Mouse (Mus musculus) hematopoietic stem cell, adult 5-6 weeks (primary cell): ENCODE measurements around the gene Tango6. TPM values are rescaled to one million over a fixed set of nuclear protein-coding genes. Genes with fewer than 3 reads are reported as not detected.

Experiments
- ATAC-seq, 2 experiments: fragments of 125-278 bp in 1 of 2; replicated peaks in 1 of 2; 2 replicates each; pipeline ENCODE4 v1.8.0; 2016 to 2017; ENCODE audit warnings: inconsistent platforms in 2 of 2, mild to moderate bottlenecking in 2 of 2, moderate number of reproducible peaks in 2 of 2, low read depth in 1 of 2, moderate TSS enrichment in 1 of 2; ENCODE audit not compliant: low FRiP score in 2 of 2, poor library complexity in 2 of 2, severe bottlenecking in 2 of 2, insufficient read depth in 1 of 2, low TSS enrichment in 1 of 2
- total RNA-seq: library from RNA; stranded (forward); fragments of 172-1452, 232-1000 nt; gene quantifications from 2 replicates; pipeline ENCODE4 v1.2.3, GENCODE M21; 2017

The Tango6 gene
- total RNA-seq, 1 experiment from 2014 or later = 6.2 TPM

GRCm38 (mm10) chr8:106727889-106728288 lies 45.0 kb downstream of the Tango6 start:
- ATAC-seq = no peak

DNA sequence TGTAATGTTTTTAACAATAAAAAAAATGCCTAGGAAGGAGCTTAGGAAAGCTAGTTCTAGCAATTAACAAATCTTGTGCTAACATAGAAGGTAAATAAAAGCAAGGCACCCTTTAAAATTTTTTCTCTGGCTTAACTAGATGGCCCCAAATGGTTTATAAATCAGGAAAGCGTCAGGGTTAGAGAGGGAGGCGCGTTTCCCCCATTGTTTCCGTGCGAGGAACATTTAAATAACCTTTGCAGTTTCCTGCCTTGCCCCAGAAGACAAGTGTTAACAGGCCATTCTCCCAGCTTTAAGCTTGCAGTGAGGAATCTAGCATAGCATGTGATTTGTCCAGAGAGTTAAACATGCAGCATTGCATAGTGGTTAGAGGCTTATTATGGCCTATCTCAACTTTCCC lies 50.1 kb downstream of the Tango6 start:
- no peak for ATAC-seq

- no peak for ATAC-seq
These were observed 50.8 kb downstream of the Tango6 start for GRCm38 (mm10) chr8:106733703-106734102.

DNA sequence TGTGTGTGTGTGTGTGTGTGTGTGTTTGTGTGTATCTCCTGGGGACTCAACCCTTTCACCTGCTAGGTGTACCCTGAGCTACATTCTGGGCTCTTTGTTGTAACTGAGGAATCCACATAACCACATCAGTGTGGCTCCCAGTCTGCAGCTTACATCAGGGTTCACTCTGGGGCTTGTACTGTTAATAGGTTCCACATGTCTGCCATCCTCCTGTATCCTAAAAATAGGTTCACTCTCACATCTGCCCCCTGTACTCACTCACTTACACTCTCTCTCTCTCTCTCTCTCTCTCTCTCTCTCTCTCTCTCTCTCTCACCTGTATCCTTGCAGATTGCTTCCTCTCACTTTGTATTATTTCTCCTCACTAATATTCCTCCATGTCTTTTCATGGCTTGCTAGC lies 51.4 kb downstream of the Tango6 start:
- ATAC-seq = no peak

DNA sequence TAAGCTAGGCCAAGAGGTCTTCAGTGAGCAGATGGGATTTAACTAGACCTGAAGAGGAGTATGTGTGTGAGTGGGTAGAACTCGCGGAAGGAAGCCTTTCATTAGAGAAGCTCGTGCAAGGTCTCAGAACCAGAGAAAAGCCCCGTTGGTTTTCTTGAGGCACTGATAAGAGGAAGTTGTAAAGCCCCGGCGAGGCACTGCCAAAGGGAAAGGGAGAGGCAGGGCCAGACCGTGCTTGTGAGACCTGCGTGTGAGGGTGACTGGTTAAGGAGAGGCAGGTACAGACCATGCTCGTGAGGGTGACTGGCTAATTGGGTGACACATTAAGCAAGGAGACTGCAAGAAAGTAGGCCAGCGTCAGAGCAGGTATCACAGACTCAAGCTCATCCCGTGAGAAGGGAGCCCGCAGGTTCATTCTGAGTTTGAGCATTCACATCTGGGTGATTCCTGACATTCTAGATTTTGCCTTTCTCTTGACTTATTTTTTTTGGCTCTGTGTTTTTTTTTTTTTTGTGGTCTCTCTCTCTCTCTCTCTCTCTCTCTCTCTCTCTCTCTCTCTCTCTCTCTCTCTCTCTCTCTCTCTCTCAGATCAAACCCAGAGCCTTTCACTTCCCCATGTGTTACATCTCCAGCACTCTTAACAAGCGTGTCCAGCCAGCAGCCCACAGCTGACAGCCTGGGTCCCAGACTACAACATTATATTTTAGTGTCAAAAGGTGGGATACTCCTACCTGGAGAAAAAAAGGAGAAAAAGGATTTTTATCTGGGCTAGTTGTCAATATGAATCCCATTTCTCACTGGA lies 54.2 kb downstream of the Tango6 start:
- peak; percentile 75 to 87 for ATAC-seq

GRCm38 (mm10) chr8:106737846-106738245 lies 55.0 kb downstream of the Tango6 start:
- no peak for ATAC-seq

- ATAC-seq = no peak
These were observed 59.5 kb downstream of the Tango6 start for GRCm38 (mm10) chr8:106742321-106742720.

GRCm38 (mm10) chr8:106743361-106743760 lies 60.5 kb downstream of the Tango6 start:
- no peak for ATAC-seq

DNA sequence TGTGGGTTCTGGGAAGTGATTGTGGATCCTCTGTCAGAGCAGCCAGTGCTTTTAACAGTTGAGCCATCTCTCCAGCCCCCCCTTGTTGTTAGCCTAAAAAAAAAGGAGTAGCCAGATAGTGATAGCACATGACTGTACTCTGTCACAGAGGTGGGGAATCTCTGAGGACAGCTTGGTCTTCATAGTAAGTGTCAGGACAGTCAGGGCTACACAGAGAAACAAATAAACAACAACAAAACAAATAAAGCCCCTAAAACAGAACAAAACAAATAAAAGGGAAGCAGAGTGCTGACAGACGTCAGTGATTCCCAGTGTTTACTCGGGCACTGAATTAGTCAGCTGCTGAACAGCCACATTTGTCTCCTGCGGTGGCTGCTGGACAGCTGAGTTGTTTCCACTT lies 70.6 kb downstream of the Tango6 start:
- ATAC-seq = no peak

GRCm38 (mm10) chr8:106761317-106761716 lies 78.4 kb downstream of the Tango6 start:
- no peak for ATAC-seq

DNA sequence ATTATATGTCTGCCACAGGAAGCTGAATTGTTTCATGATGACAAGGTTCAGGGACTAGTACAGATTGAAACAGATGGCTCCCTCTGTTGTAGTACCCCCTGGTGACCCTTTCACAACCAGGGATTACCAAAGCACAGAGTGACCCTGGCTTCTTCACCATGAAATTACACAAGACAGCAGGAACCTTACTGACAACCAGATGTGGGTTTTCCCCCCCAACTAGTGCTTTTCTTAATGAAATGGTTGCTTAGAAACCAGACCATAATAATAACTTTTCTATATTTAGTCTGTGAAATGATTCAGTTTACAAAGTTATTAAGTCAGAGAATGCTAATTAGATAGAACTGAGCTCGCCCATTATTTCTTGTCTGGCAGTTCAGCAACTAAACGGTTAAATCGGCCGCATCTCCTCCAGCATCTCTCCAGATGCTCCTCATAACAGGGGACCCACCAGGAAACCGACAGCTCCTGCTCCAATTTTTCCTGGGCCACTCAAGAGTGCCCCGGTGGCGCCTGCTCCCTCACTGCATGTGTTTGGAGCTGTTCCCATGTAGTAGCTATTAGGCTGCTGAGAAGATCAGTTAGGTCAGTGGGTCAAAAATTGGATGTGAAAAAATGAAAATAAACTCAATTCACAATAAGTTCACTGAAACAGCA lies 79.1 kb downstream of the Tango6 start:
- no peak; a peak in 1 of 4 replicates for ATAC-seq

DNA sequence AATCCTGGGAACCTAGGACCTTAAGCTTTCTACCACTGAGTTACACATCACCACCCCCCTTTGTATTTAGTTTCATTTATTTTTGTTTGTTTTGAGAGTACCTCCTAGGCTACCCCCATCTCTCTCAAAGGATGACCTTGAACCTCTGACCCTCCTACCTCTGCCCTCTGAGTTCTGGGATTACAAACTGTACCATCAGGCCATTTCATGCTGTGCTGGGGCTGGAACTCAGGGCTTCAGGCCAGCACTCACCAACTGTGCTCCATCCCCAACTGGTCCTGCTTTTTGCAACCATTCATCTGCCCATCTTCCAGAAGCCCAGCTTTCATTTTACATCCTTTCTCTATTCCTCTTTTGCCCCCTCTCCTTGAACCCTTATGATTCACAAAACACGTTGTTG lies 81.7 kb downstream of the Tango6 start:
- ATAC-seq = no peak

DNA sequence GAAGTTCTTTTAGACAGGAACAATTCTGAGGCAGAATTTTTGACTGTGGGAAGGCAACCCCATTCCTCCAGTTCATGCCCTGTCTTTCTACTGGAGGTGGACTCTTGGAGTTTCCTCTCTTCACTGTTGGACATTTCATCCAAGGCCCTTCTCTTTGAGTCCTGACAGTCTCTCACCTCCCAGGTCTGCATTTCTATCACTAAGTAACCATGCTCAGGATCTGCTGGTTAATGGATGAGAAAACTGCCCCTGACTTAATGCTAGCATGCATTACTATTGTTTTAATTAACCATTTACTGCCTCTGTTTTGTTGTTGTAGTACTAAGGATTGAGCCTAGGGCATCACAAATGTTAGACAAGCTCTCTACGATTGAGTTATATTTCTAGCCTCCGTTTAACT lies 82.7 kb downstream of the Tango6 start:
- ATAC-seq = no peak

DNA sequence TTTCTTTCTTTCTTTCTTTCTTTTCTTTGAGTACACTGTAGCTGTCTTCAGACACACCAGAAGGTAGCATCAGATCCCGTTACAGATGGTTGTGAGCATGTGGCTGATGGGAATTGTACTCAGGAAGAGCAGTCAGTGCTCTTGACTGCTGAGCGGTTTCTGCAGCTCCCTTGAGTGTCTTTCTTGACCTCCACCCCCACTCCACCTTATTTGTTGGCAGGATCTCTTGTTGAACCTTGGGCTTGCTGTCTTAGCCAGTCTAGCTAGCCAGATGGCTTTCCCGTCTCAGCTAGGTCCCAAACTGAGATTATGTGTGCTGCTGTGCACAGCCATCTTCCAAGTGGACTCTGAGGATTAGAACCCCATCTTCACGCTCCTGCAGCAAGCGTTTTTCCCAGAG lies 83.9 kb downstream of the Tango6 start:
- ATAC-seq = no peak

- ATAC-seq = peak in 1 of 2 experiments; percentile 62; a peak in 1 of 4 replicates
These were observed 86.4 kb downstream of the Tango6 start for GRCm38 (mm10) chr8:106769147-106769805.

GRCm38 (mm10) chr8:106770596-106771179 lies 87.8 kb downstream of the Tango6 start:
- no peak; a peak in 1 of 4 replicates for ATAC-seq

DNA sequence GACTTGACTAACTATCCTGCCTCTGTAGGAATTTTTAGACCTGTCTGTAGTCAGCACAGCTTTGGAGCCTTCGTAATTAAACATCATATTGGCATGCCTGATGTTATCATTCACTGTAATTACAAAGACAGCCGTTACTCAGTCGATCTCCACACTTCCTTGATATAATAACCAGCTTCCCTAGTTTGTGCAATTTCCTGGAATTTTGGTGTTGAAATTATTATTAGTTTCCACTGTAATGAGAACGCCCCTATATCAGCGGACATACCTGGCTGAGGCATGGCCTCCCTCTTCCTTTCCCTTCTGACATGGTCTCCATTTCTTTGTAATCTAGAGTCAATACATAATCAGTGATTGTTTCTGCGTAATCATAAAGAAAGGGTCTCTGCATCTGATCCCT lies 89.2 kb downstream of the Tango6 start:
- ATAC-seq = no peak

- ATAC-seq = no peak
These were observed 89.6 kb downstream of the Tango6 start for GRCm38 (mm10) chr8:106772501-106772900.
